ENCODE assay signal across 10 mouse cellular contexts in the genomic region with DNA sequence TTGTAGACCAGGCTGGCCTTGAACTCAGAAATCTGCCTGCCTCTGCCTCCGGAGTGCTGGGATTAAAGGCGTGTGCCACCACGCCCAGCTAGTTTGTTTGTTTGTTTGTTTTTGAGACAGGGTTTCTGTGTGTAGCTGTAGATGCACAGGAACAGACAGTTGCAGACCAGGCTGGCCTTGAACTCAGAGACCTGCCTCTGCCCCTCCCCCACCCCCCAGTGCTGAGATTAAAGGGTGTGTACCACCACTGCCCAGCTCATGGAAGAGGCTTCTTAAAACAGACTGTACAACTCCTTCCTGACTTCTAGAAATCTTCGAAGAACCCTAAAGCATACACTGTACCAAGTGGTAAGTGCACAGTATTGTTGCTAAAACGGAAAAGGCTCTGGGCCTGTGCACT. TPM values are rescaled to one million over a fixed set of nuclear protein-coding genes. Genes with fewer than 3 reads are reported as not detected.
A peak's percentile ranks its signal among the peaks of the same experiment; 100 is the strongest.
DNase-seq lines count a peak whose midpoint lies in the region; ATAC-seq and TF ChIP-seq lines count a peak whose summit lies in the region.
"Had no signal": no experiment of that assay in that cellular context is flagged by ENCODE, and none has a peak within 500 bp of the region (broad histone marks: within the 10 kb centered on the region; RNA-seq: fewer than 3 reads in every experiment).

No protein-coding gene starts in this region.

- peak overlapping the region; percentile 98 for H3K4me3 ChIP-seq in erythroblast, embryonic 14.5 days (replicated peaks)
- no peak overlapping the region for H3K4me3 ChIP-seq in lung, embryonic 16.5 days (ENCODE audit: low read length)
- H3K4me3 ChIP-seq in limb, embryonic 14.5 days (replicated peaks; ENCODE audit: low read length), result no peak overlapping the region; the same call in 1 of the 2 replicates
- H3K4me3 ChIP-seq in stomach, embryonic 15.5 days (replicated peaks), result 0 out of 2 replicates have a peak overlapping the region, but pooled peaks have one; percentile 96

- no peak overlapping the region for H3K27ac ChIP-seq in lung, embryonic 16.5 days (ENCODE audit: low read length)
- H3K27ac ChIP-seq in limb, embryonic 14.5 days (replicated peaks; ENCODE audit: low read depth, low read length), result no peak overlapping the region
- no peak overlapping the region for H3K27ac ChIP-seq in stomach, embryonic 15.5 days

- H3K9ac ChIP-seq in lung, embryonic 16.5 days (ENCODE audit: low read length), result no peak overlapping the region
- no peak overlapping the region for H3K9ac ChIP-seq in limb, embryonic 14.5 days (ENCODE audit: low read depth, low read length, severe bottlenecking)
- H3K9ac ChIP-seq in stomach, embryonic 15.5 days, result no peak overlapping the region; the same call in 1 of the 2 replicates

- H3K4me2 ChIP-seq in lung, embryonic 16.5 days (ENCODE audit: low read depth, low read length), result peak overlapping the region; percentile 64
- peak overlapping the region; percentile 66; the same call in 1 of the 2 replicates for H3K4me2 ChIP-seq in limb, embryonic 14.5 days (replicated peaks; ENCODE audit: low read depth, low read length, severe bottlenecking)
- peak overlapping the region; percentile 69; the same call in 1 of the 2 replicates for H3K4me2 ChIP-seq in stomach, embryonic 15.5 days

- H3K27me3 ChIP-seq in erythroblast, embryonic 14.5 days (ENCODE audit: control insufficient read depth), result peaks cover 6% of the 10 kb centered on the region; the same call in 1 of the 2 replicates
- H3K27me3 ChIP-seq in lung, embryonic 16.5 days (ENCODE audit: control insufficient read depth, insufficient read depth, low read depth, low read length), result no peaks in the 10 kb centered on the region
- H3K27me3 ChIP-seq in limb, embryonic 14.5 days (ENCODE audit: control insufficient read depth, insufficient read depth, low read length), result no peaks in the 10 kb centered on the region
- no peaks in the 10 kb centered on the region for H3K27me3 ChIP-seq in stomach, embryonic 15.5 days (replicated peaks)

- 86% methylated on average over 5 of the region's 5 CpGs for WGBS in lung, embryonic 16.5 days
- WGBS in limb, embryonic 14.5 days, result 86% methylated on average over 5 of the region's 5 CpGs
- WGBS in stomach, embryonic 15.5 days, result 84% methylated on average over 5 of the region's 5 CpGs

- DNase-seq in lung, postnatal 10 days, result no peak
- no peak for DNase-seq in limb, embryonic 14.5 days (ENCODE audit: low spot score)
- no peak for DNase-seq in cerebellum, adult 11 months
- DNase-seq: kidney, adult 18-20 months had no signal

- peaks cover 52% of the 10 kb centered on the region for H3K36me3 ChIP-seq in erythroblast, embryonic 14.5 days (ENCODE audit: control insufficient read depth)
- peaks cover 24% of the 10 kb centered on the region for H3K36me3 ChIP-seq in lung, embryonic 16.5 days (ENCODE audit: control insufficient read depth, insufficient read depth, low read length)
- peaks cover 39% of the 10 kb centered on the region for H3K36me3 ChIP-seq in limb, embryonic 14.5 days (ENCODE audit: control insufficient read depth, insufficient read depth, low read length)
- peaks cover 25% of the 10 kb centered on the region for H3K36me3 ChIP-seq in stomach, embryonic 15.5 days

- peaks cover 32% of the 10 kb centered on the region for H3K4me1 ChIP-seq in erythroblast, embryonic 14.5 days (ENCODE audit: control insufficient read depth)
- peaks cover 5% of the 10 kb centered on the region for H3K4me1 ChIP-seq in lung, embryonic 16.5 days (replicated peaks; ENCODE audit: control insufficient read depth, insufficient read depth, low read length)
- peaks cover 8% of the 10 kb centered on the region; the same call in 1 of the 2 replicates for H3K4me1 ChIP-seq in limb, embryonic 14.5 days (ENCODE audit: control insufficient read depth, insufficient read depth, low read length)
- peaks cover 9% of the 10 kb centered on the region; the same call in 1 of the 2 replicates for H3K4me1 ChIP-seq in stomach, embryonic 15.5 days

- no peak for ATAC-seq in erythroblast, adult 5-6 weeks (replicated peaks; ENCODE audit: low FRiP score, poor library complexity, severe bottlenecking)
- ATAC-seq in lung, embryonic 16.5 days (ENCODE audit: low read depth), result no peak
- no peak for ATAC-seq in limb, embryonic 14.5 days (ENCODE audit: low FRiP score, low read depth)
- no peak for ATAC-seq in stomach, embryonic 15.5 days (ENCODE audit: insufficient read depth, low FRiP score, low read depth)
- ATAC-seq in cerebellum, adult (ENCODE audit: insufficient number of reproducible peaks, low FRiP score, low TSS enrichment), result no peak
- ATAC-seq: activated CD4-positive, CD25-positive, alpha-beta regulatory T cell, adult 4 months had no signal

- no peak for TF ChIP-seq POLR2A in limb, embryonic 14.5 days (IDR thresholded peaks at IDR 0.05; ENCODE audit: borderline replicate concordance, extremely low read depth, insufficient read depth, insufficient read length)

- H3K9me3 ChIP-seq in erythroblast, embryonic 14.5 days (ENCODE audit: control insufficient read depth, low read length), result no peaks in the 10 kb centered on the region
- no peaks in the 10 kb centered on the region for H3K9me3 ChIP-seq in lung, embryonic 16.5 days (ENCODE audit: control insufficient read depth, low read length)
- H3K9me3 ChIP-seq in limb, embryonic 14.5 days (ENCODE audit: control insufficient read depth, low read length), result no peaks in the 10 kb centered on the region; the same call in 1 of the 2 replicates
- H3K9me3 ChIP-seq in stomach, embryonic 15.5 days, result no peaks in the 10 kb centered on the region

RNA-seq across cellular contexts. Expression of gene Ate1, which starts 25.2 kb away (rescaled TPM):
- polyA plus RNA-seq in erythroblast, embryonic 14.5 days (2012), result 0.18 and 0.34 TPM in 2 replicates
- total RNA-seq in erythroblast, adult 5-6 weeks (2015; ENCODE audit: low replicate concordance), result 11.5 and 23.6 TPM in 2 replicates
- 15.5 and 16.4 TPM in 2 replicates for total RNA-seq in erythroblast, adult 5-6 weeks (2017; ENCODE audit: low replicate concordance)
- polyA plus RNA-seq in lung, embryonic 16.5 days (2015; fragmentation: Nextera tagmentation; extraction: Ambion mirVana), result 64.7 and 67.1 TPM in 2 replicates
- 12.8 and 12.9 TPM in 2 replicates for polyA plus RNA-seq in limb, embryonic 14.5 days (2012; rRNA removed)
- polyA plus RNA-seq in limb, embryonic 14.5 days (2014; fragmentation: Nextera tagmentation; extraction: Ambion mirVana), result 47.8 and 50.3 TPM in 2 replicates
- 58.0 and 59.2 TPM in 2 replicates for polyA plus RNA-seq in stomach, embryonic 15.5 days (2015; fragmentation: Nextera tagmentation; extraction: Ambion mirVana)

RNA-seq across cellular contexts. Expression of gene Nsmce4a, which starts 27.5 kb away (rescaled TPM):
- polyA plus RNA-seq in erythroblast, embryonic 14.5 days (2012), result 17.0 and 20.5 TPM in 2 replicates
- total RNA-seq in erythroblast, adult 5-6 weeks (2015; ENCODE audit: low replicate concordance), result 65.8 and 101 TPM in 2 replicates
- 52.1 and 75.8 TPM in 2 replicates for total RNA-seq in erythroblast, adult 5-6 weeks (2017; ENCODE audit: low replicate concordance)
- 131 and 141 TPM in 2 replicates for polyA plus RNA-seq in lung, embryonic 16.5 days (2015; fragmentation: Nextera tagmentation; extraction: Ambion mirVana)
- polyA plus RNA-seq in limb, embryonic 14.5 days (2012; rRNA removed), result 73.1 and 88.8 TPM in 2 replicates
- polyA plus RNA-seq in limb, embryonic 14.5 days (2014; fragmentation: Nextera tagmentation; extraction: Ambion mirVana), result 163 and 164 TPM in 2 replicates
- polyA plus RNA-seq in stomach, embryonic 15.5 days (2015; fragmentation: Nextera tagmentation; extraction: Ambion mirVana), result 149 and 151 TPM in 2 replicates

RNA-seq across cellular contexts. Expression of gene Tacc2, which starts 31.8 kb away (rescaled TPM):
- 0.03 and 0.08 TPM in 2 replicates for polyA plus RNA-seq in erythroblast, embryonic 14.5 days (2012)
- 0.19 and 4.8 TPM in 2 replicates for total RNA-seq in erythroblast, adult 5-6 weeks (2015; ENCODE audit: low replicate concordance)
- total RNA-seq in erythroblast, adult 5-6 weeks (2017; ENCODE audit: low replicate concordance), result 2.5 and 4.0 TPM in 2 replicates
- polyA plus RNA-seq in lung, embryonic 16.5 days (2015; fragmentation: Nextera tagmentation; extraction: Ambion mirVana), result 21.7 and 24.2 TPM in 2 replicates
- 47.3 and 49.1 TPM in 2 replicates for polyA plus RNA-seq in limb, embryonic 14.5 days (2012; rRNA removed)
- 38.2 and 39.8 TPM in 2 replicates for polyA plus RNA-seq in limb, embryonic 14.5 days (2014; fragmentation: Nextera tagmentation; extraction: Ambion mirVana)
- polyA plus RNA-seq in stomach, embryonic 15.5 days (2015; fragmentation: Nextera tagmentation; extraction: Ambion mirVana), result 21.4 and 28.1 TPM in 2 replicates

Comparison
In these comparisons a context has a peak if more than half of its experiments do, and no peak if none do; other contexts are left out.
1. H3K4me3 ChIP-seq: peak in erythroblast, embryonic 14.5 days (single experiment) and stomach, embryonic 15.5 days (single experiment); none in lung, embryonic 16.5 days (single experiment) and limb, embryonic 14.5 days (single experiment).
2. RNA of gene Ate1, which starts 25.2 kb away (polyA plus RNA-seq): 64.7 to 67.1 TPM in lung, embryonic 16.5 days, 58.0 to 59.2 TPM in stomach, embryonic 15.5 days and 12.8 to 50.3 TPM in limb, embryonic 14.5 days; 0.18 to 0.34 TPM in erythroblast, embryonic 14.5 days; every median in the first group is over 10 times any median in the second.
3. RNA of gene Tacc2, which starts 31.8 kb away (polyA plus RNA-seq): 38.2 to 49.1 TPM in limb, embryonic 14.5 days, 21.7 to 24.2 TPM in lung, embryonic 16.5 days and 21.4 to 28.1 TPM in stomach, embryonic 15.5 days; 0.03 to 0.08 TPM in erythroblast, embryonic 14.5 days; every median in the first group is over 10 times any median in the second.
4. Peak in every context shown above with its lines, with median percentiles within 50 percentile points of each other: H3K4me2 ChIP-seq.